Mouse (Mus musculus) cerebellum, postnatal 4 days (tissue): ENCODE measurements around the gene Gm10644.

Source experiments
- DNase-seq, 2 experiments: peaks; one replicate each; pipeline ENCODE4 v3.0.0; 2022; ENCODE audit warnings: low spot score in 2 of 2, mixed read lengths in 1 of 2

Gm10644 gene

GRCm38 (mm10) chr8:83935435-83935834 is 19.6 kb downstream of the Gm10644 start:
- no peak for DNase-seq

- no peak for DNase-seq
These were observed 20.0 kb downstream of the Gm10644 start for GRCm38 (mm10) chr8:83934994-83935393.

- DNase-seq, result no peak
These were observed 20.8 kb downstream of the Gm10644 start for GRCm38 (mm10) chr8:83934222-83934621.

GRCm38 (mm10) chr8:83926266-83926665 is 28.7 kb downstream of the Gm10644 start:
- no peak for DNase-seq

- DNase-seq, result no peak
These were observed 30.4 kb downstream of the Gm10644 start for GRCm38 (mm10) chr8:83924585-83924984.

- DNase-seq, result no peak
These were observed 32.3 kb downstream of the Gm10644 start for GRCm38 (mm10) chr8:83922727-83923126.

- peak; percentile 80 to 89 for DNase-seq
These were observed 33.4 kb downstream of the Gm10644 start for GRCm38 (mm10) chr8:83921558-83921957.

GRCm38 (mm10) chr8:83917566-83917965 is 37.4 kb downstream of the Gm10644 start:
- DNase-seq, result no peak

GRCm38 (mm10) chr8:83916015-83916414 is 39.0 kb downstream of the Gm10644 start:
- no peak for DNase-seq

GRCm38 (mm10) chr8:83914860-83915259 is 40.1 kb downstream of the Gm10644 start:
- no peak for DNase-seq

- DNase-seq, result no peak
These were observed 40.8 kb downstream of the Gm10644 start for GRCm38 (mm10) chr8:83914232-83914631.

GRCm38 (mm10) chr8:83911809-83912731 is 42.9 kb downstream of the Gm10644 start:
- DNase-seq, result no peak

GRCm38 (mm10) chr8:83909311-83909710 is 45.7 kb downstream of the Gm10644 start:
- DNase-seq, result no peak

GRCm38 (mm10) chr8:83908583-83908982 is 46.4 kb downstream of the Gm10644 start:
- no peak for DNase-seq

GRCm38 (mm10) chr8:83902961-83903666 is 51.9 kb downstream of the Gm10644 start:
- DNase-seq, result no peak

GRCm38 (mm10) chr8:83901566-83902485 is 53.2 kb downstream of the Gm10644 start:
- DNase-seq, result no peak

GRCm38 (mm10) chr8:83900957-83901270 is 54.1 kb downstream of the Gm10644 start:
- peak in 1 of 2 experiments; percentile 40 for DNase-seq

GRCm38 (mm10) chr8:83900266-83900956 is 54.6 kb downstream of the Gm10644 start:
- peak in 1 of 2 experiments; percentile 35 for DNase-seq

- peak; percentile 94 to 96 for DNase-seq
These were observed 55.4 kb downstream of the Gm10644 start, which contains the start of gene Adgrl1 for GRCm38 (mm10) chr8:83899363-83900252. TSS of gene Adgrl1 (plus strand) at chr8:83900105.

GRCm38 (mm10) chr8:83898985-83899362 is 56.0 kb downstream of the Gm10644 start:
- DNase-seq, result peak in 1 of 2 experiments; percentile 77
